Mouse (Mus musculus) intestine, embryonic 15.5 days (tissue): Measurements from ENCODE around the gene Fam160a2. TPM values are rescaled to one million over a fixed set of nuclear protein-coding genes. Genes with fewer than 3 reads are reported as not detected.
"Not testable (repeated sequence)": the region's sequence is repeated elsewhere in the genome, so short reads cannot be mapped to it uniquely, and the experiment has no call there.

ENCODE experiments used
- ATAC-seq: fragments of 200-750 bp; cut with Nextera tagmentation; 2 replicates; pipeline ENCODE4 v1.8.0; 2017; ENCODE audit warnings: moderate TSS enrichment, moderate library complexity
- H3K27ac ChIP-seq: fragments of 300-500 bp; sonication (generic); 2 replicates; pipeline ENCODE4 v1.5.1; 2015; ENCODE audit warnings: mild to moderate bottlenecking, inconsistent platforms
- H3K27me3 ChIP-seq: fragments of 300-500 bp; sonication (generic); replicated peaks from 2 replicates; pipeline ENCODE4 v1.6.1; 2015; ENCODE audit warnings: inconsistent platforms
- H3K36me3 ChIP-seq: fragments of 300-500 bp; sonication (generic); 2 replicates; pipeline ENCODE4 v1.6.1; 2015; ENCODE audit warnings: inconsistent platforms
- H3K4me1 ChIP-seq: fragments of 300-500 bp; sonication (generic); replicated peaks from 2 replicates; pipeline ENCODE4 v1.6.1; 2015; ENCODE audit warnings: inconsistent platforms
- H3K4me2 ChIP-seq: fragments of 300-500 bp; sonication (generic); replicated peaks from 2 replicates; pipeline ENCODE4 v1.6.1; 2015; ENCODE audit warnings: mild to moderate bottlenecking, inconsistent platforms
- H3K4me3 ChIP-seq: fragments of 300-500 bp; sonication (generic); replicated peaks from 2 replicates; pipeline ENCODE4 v1.5.1; 2015; ENCODE audit warnings: inconsistent platforms
- H3K9ac ChIP-seq: fragments of 300-500 bp; sonication (generic); 2 replicates; pipeline ENCODE4 v1.6.1; 2015; ENCODE audit warnings: inconsistent platforms
- H3K9me3 ChIP-seq: fragments of 300-500 bp; sonication (generic); 2 replicates; pipeline ENCODE4 v1.6.1; 2016; ENCODE audit warnings: inconsistent platforms
- WGBS: fragments of 180-500 bp; shearing (Covaris S2); methylation state at CpG from one replicate; pipeline ENCODE4 v1.1.7; 2015; 5-methylcytosine and 5-hydroxymethylcytosine counted together
- polyA plus RNA-seq: library from polyadenylated mRNA; unstranded; fragments of >200 nt; fragmentation: Nextera tagmentation; extraction: Ambion mirVana; gene quantifications from 2 replicates; pipeline ENCODE4 v1.2.1, GENCODE M21; 2015

Gene Fam160a2
- polyA plus RNA-seq, 1 experiment from 2014 or later, result 39.6 TPM

DNA sequence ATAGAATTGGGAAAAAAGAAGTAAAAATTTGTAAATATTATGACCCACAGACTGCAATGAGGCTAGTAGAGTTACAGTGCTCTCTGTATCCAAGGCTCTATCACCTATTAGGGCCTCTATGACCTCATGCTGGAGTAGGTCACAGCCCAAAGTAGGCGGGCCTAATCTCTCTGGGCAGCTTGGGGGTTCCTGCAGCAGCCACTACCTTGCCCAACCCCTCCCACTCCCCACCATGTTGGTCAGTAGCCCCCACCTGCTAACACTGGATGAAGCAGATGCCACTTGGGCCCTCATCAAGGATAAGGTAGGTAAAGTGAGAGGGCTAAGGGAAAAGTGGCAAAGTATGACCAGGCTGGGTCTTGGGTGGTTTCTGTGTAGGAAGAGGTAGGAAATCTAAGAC lies 25.0 kb downstream of the Fam160a2 start, which contains the start of gene Gm5901:
Gene Gm5901 (plus strand): TSS at position 173 of the 400 bp plus-strand sequence.
- H3K9ac ChIP-seq, result no peak within 1 kb of the TSS
- H3K4me2 ChIP-seq, result no peak within 1 kb of the TSS
- no peaks in the 10 kb centered on the region for H3K9me3 ChIP-seq
- no peak within 1 kb of the TSS for H3K27ac ChIP-seq
- ATAC-seq, result no peak
- H3K4me1 ChIP-seq, result no peaks in the 10 kb centered on the region
- WGBS, result 82% methylated on average over 1 of the region's 1 CpGs
- H3K27me3 ChIP-seq, result no peaks in the 10 kb centered on the region
- no peak within 1 kb of the TSS for H3K4me3 ChIP-seq
- peaks cover 20% of the 10 kb centered on the region for H3K36me3 ChIP-seq

DNA sequence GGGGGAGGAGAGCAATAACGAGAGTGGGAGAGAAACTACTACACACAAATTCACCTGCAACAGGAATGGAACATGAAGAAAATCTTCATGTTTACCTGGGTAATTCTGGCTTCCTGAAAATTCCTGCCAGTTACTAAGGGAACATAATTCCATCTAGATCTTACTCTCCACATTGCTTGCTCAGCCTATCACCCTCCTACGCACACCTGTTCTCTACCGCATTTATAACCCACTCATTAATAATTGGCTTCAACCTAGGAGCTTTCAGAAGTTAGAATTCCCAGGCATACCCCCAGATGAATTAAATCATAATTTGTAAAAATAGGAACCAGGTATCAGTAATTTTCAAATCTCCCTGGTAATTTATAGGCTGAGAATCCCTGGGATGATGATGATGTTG lies 25.9 kb downstream of the Fam160a2 start:
- Histone ChIP-seq H3K4me3 (no peak overlapping the region), H3K27me3 (no peaks in the 10 kb centered on the region), H3K27ac (no peak overlapping the region), H3K4me1 (no peaks in the 10 kb centered on the region), H3K4me2 (no peak overlapping the region), H3K9ac (no peak overlapping the region), H3K9me3 (no peaks in the 10 kb centered on the region), H3K36me3 (peaks cover 20% of the 10 kb centered on the region)
- no peak for ATAC-seq
- 96% methylated on average over 3 of the region's 3 CpGs for WGBS

GRCm38 (mm10) chr7:105373509-105373908 lies 26.3 kb downstream of the Fam160a2 start:
- H3K36me3 ChIP-seq, result peaks cover 15% of the 10 kb centered on the region
- H3K4me3 ChIP-seq, result no peak overlapping the region
- no peak overlapping the region for H3K4me2 ChIP-seq
- H3K9me3 ChIP-seq, result no peaks in the 10 kb centered on the region
- 86% methylated on average over 4 of the region's 4 CpGs for WGBS
- H3K9ac ChIP-seq, result no peak overlapping the region
- no peaks in the 10 kb centered on the region for H3K4me1 ChIP-seq
- no peak for ATAC-seq
- H3K27ac ChIP-seq, result no peak overlapping the region
- no peaks in the 10 kb centered on the region for H3K27me3 ChIP-seq

- WGBS, result 87% methylated on average over 1 of the region's 1 CpGs
- no peak overlapping the region for H3K9ac ChIP-seq
- no peaks in the 10 kb centered on the region for H3K4me1 ChIP-seq
- no peaks in the 10 kb centered on the region for H3K27me3 ChIP-seq
- no peaks in the 10 kb centered on the region for H3K9me3 ChIP-seq
- peaks cover 10% of the 10 kb centered on the region; the same call in 1 of the 2 replicates for H3K36me3 ChIP-seq
- ATAC-seq, result no peak
- H3K4me3 ChIP-seq, result no peak overlapping the region
- H3K4me2 ChIP-seq, result no peak overlapping the region
- H3K27ac ChIP-seq, result no peak overlapping the region
Observed at GRCm38 (mm10) chr7:105372912-105373311, 26.9 kb downstream of the Fam160a2 start.

GRCm38 (mm10) chr7:105368521-105368920 lies 31.3 kb downstream of the Fam160a2 start:
- Histone ChIP-seq H3K36me3 (no peaks in the 10 kb centered on the region; the same call in 1 of the 2 replicates), H3K4me3 (no peak overlapping the region), H3K4me2 (no peak overlapping the region), H3K9me3 (no peaks in the 10 kb centered on the region), H3K4me1 (no peaks in the 10 kb centered on the region), H3K27me3 (no peaks in the 10 kb centered on the region), H3K27ac (no peak overlapping the region), H3K9ac (no peak overlapping the region)
- no peak for ATAC-seq
- WGBS, result 89% methylated on average over 4 of the region's 4 CpGs

GRCm38 (mm10) chr7:105367930-105368329 lies 31.9 kb downstream of the Fam160a2 start, which contains the start of gene Olfr692:
TSS of gene Olfr692 (plus strand) at chr7:105368230.
- H3K4me2 ChIP-seq, result no peak within 1 kb of the TSS
- no peaks in the 10 kb centered on the region for H3K27me3 ChIP-seq
- no peak within 1 kb of the TSS for H3K27ac ChIP-seq
- H3K9ac ChIP-seq, result no peak within 1 kb of the TSS
- H3K9me3 ChIP-seq, result no peaks in the 10 kb centered on the region
- whole genome bisulfite sequencing, result 85% methylated on average over 1 of the region's 1 CpGs
- no peaks in the 10 kb centered on the region; the same call in 1 of the 2 replicates for H3K36me3 ChIP-seq
- no peak for ATAC-seq
- no peaks in the 10 kb centered on the region for H3K4me1 ChIP-seq
- no peak within 1 kb of the TSS for H3K4me3 ChIP-seq

GRCm38 (mm10) chr7:105367268-105367667 lies 32.6 kb downstream of the Fam160a2 start:
- no peak overlapping the region for H3K9ac ChIP-seq
- H3K36me3 ChIP-seq, result no peaks in the 10 kb centered on the region
- H3K27me3 ChIP-seq, result no peaks in the 10 kb centered on the region
- no peak overlapping the region for H3K4me3 ChIP-seq
- H3K27ac ChIP-seq, result no peak overlapping the region
- WGBS, result 90% methylated on average over 5 of the region's 5 CpGs
- no peaks in the 10 kb centered on the region for H3K4me1 ChIP-seq
- H3K9me3 ChIP-seq, result no peaks in the 10 kb centered on the region
- H3K4me2 ChIP-seq, result no peak overlapping the region
- no peak for ATAC-seq

- H3K9ac ChIP-seq, result no peak overlapping the region
- no peak overlapping the region for H3K4me2 ChIP-seq
- no peaks in the 10 kb centered on the region for H3K27me3 ChIP-seq
- no peaks in the 10 kb centered on the region for H3K4me1 ChIP-seq
- 79% methylated on average over 2 of the region's 2 CpGs for WGBS
- H3K36me3 ChIP-seq, result no peaks in the 10 kb centered on the region
- H3K4me3 ChIP-seq, result no peak overlapping the region
- no peak overlapping the region for H3K27ac ChIP-seq
- no peak for ATAC-seq
- no peaks in the 10 kb centered on the region for H3K9me3 ChIP-seq
Observed at GRCm38 (mm10) chr7:105361713-105362112, 38.1 kb downstream of the Fam160a2 start.

DNA sequence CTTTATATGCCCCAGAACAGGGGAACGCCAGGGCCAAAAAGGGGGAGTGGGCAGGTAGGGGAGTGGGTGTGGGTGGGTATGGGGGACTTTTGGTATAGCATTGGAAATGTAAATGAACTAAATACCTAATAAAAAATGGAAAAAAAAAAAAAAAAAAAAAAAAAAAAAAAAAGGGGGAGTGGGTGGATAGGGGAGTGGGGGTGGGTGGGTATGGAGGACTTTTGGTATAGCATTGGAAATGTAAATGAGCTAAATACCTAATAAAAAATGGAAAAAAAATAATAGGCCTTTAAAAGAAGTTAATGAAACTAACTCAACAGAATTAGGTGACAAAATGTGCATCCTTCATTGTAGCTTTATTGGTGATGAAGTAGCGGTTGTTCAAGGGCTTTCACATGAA lies 43.4 kb downstream of the Fam160a2 start:
- not testable (repeated sequence) for H3K9ac ChIP-seq, H3K4me1 ChIP-seq, H3K9me3 ChIP-seq, H3K27ac ChIP-seq, H3K4me3 ChIP-seq, H3K4me2 ChIP-seq, H3K36me3 ChIP-seq, H3K27me3 ChIP-seq
- WGBS, result 91% methylated on average over 1 of the region's 2 CpGs
- peak; percentile 82 for ATAC-seq

- H3K4me3 ChIP-seq, H3K27ac ChIP-seq, H3K4me1 ChIP-seq, H3K36me3 ChIP-seq, H3K9me3 ChIP-seq, ATAC-seq, H3K27me3 ChIP-seq, H3K4me2 ChIP-seq, H3K9ac ChIP-seq: not testable (repeated sequence)
- WGBS, result no CpG with 5 or more reads among the region's 5 CpGs
Observed at GRCm38 (mm10) chr7:105356064-105356463, 43.8 kb downstream of the Fam160a2 start.

GRCm38 (mm10) chr7:105342752-105343151 lies 57.1 kb downstream of the Fam160a2 start:
- no peak for ATAC-seq
- Histone ChIP-seq H3K36me3 (no peaks in the 10 kb centered on the region), H3K4me1 (no peaks in the 10 kb centered on the region), H3K4me2 (no peak overlapping the region), H3K27me3 (no peaks in the 10 kb centered on the region), H3K4me3 (no peak overlapping the region), H3K9ac (no peak overlapping the region), H3K9me3 (no peaks in the 10 kb centered on the region), H3K27ac (no peak overlapping the region)
- WGBS, result 82% methylated on average over 2 of the region's 2 CpGs

DNA sequence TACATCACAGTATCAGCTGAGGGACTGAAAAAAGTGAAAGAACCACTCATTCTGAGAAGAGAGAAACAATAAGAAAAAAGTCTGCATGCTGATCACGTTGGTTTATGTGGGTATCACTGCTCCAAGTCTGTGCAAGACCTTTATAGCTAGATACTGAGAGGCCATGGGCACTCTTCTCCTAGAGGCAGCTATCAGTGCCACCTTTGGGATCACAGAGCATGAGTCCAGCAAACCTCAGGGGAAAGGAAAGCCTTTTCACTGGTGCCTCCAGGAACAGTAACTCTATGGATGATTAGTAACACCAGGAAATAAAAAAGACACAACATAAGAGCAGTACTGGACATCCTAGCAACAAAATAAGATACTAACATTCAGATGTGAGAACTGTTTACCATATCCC lies 57.7 kb downstream of the Fam160a2 start, which contains the start of gene Olfr691:
Gene Olfr691 (minus strand): TSS at position 101 of the 400 bp plus-strand sequence.
- Histone ChIP-seq H3K36me3 (no peaks in the 10 kb centered on the region), H3K4me3 (no peak within 1 kb of the TSS), H3K9me3 (no peaks in the 10 kb centered on the region), H3K9ac (no peak within 1 kb of the TSS), H3K4me2 (no peak within 1 kb of the TSS), H3K4me1 (no peaks in the 10 kb centered on the region), H3K27me3 (no peaks in the 10 kb centered on the region), H3K27ac (no peak within 1 kb of the TSS)
- WGBS, result 45% methylated on average over 1 of the region's 1 CpGs
- no peak for ATAC-seq

GRCm38 (mm10) chr7:105334004-105334403 lies 65.8 kb downstream of the Fam160a2 start, which contains the start of gene Olfr690:
TSS of gene Olfr690 (minus strand) at chr7:105334104.
- no peak for ATAC-seq
- 82% methylated on average over 1 of the region's 1 CpGs for WGBS
- H3K36me3 ChIP-seq, result no peaks in the 10 kb centered on the region
- no peaks in the 10 kb centered on the region for H3K27me3 ChIP-seq
- H3K9ac ChIP-seq, result no peak within 1 kb of the TSS
- no peak within 1 kb of the TSS for H3K4me3 ChIP-seq
- no peaks in the 10 kb centered on the region for H3K9me3 ChIP-seq
- H3K4me2 ChIP-seq, result no peak within 1 kb of the TSS
- no peaks in the 10 kb centered on the region for H3K4me1 ChIP-seq
- no peak within 1 kb of the TSS for H3K27ac ChIP-seq
